Mouse (Mus musculus) forebrain, embryonic 14.5 days (tissue): ENCODE measurements at regions not wholly inside any gene's neighbourhood (a gene's known extent, or its start where the extent isn't known, plus 50 kb on each side); places are given as distances from the start of the nearest gene placed in this dataset.

Experiments used
- ATAC-seq: fragments of 200-750 bp; cut with Nextera tagmentation; 2 replicates; pipeline ENCODE4 v1.8.0; 2017; ENCODE audit warnings: mild to moderate bottlenecking, moderate library complexity
- DNase-seq: peaks from one replicate; pipeline ENCODE4 v3.0.0-alpha.2; 2015; ENCODE audit warnings: low spot score
- H3K27ac ChIP-seq: fragments of 300-500 bp; sonication (generic); 2 replicates; pipeline ENCODE4 v1.5.1; 2014; ENCODE audit warnings: low read depth, mild to moderate bottlenecking, control low read depth, low read length, moderate library complexity
- H3K27me3 ChIP-seq: fragments of 300-500 bp; sonication (generic); replicated peaks from 2 replicates; pipeline ENCODE4 v1.6.1; 2014; ENCODE audit warnings: low read length, control low read depth, mixed read lengths; ENCODE audit not compliant: control insufficient read depth, insufficient read depth
- H3K36me3 ChIP-seq: fragments of 300-500 bp; sonication (generic); 2 replicates; pipeline ENCODE4 v1.6.1; 2014; ENCODE audit warnings: low read length, control low read depth; ENCODE audit not compliant: control insufficient read depth, insufficient read depth
- H3K4me1 ChIP-seq: fragments of 300-500 bp; sonication (generic); 2 replicates; pipeline ENCODE4 v1.6.1; 2014; ENCODE audit warnings: antibody characterized with exemption, low read length, control low read depth; ENCODE audit not compliant: control insufficient read depth, insufficient read depth
- H3K4me2 ChIP-seq: fragments of 300-500 bp; sonication (generic); 2 replicates; pipeline ENCODE4 v1.6.1; 2014; ENCODE audit warnings: mild to moderate bottlenecking, control low read depth, low read length
- H3K4me3 ChIP-seq: fragments of 300-500 bp; sonication (generic); 2 replicates; pipeline ENCODE4 v1.5.1; 2014; ENCODE audit warnings: low read depth, low read length, control low read depth
- H3K9ac ChIP-seq: fragments of 300-500 bp; sonication (generic); 2 replicates; pipeline ENCODE4 v1.6.1; 2014; ENCODE audit warnings: mild to moderate bottlenecking, low read length, control low read depth, moderate library complexity
- H3K9me3 ChIP-seq: fragments of 300-500 bp; sonication (generic); replicated peaks from 2 replicates; pipeline ENCODE4 v1.6.1; 2016; ENCODE audit warnings: low read length, control low read depth, mixed read lengths; ENCODE audit not compliant: control insufficient read depth
- WGBS: fragments of 180-500 bp; shearing (Covaris S2); extraction: QIAGEN DNeasy Blood & Tissue Kit; methylation state at CpG from one replicate; pipeline ENCODE4 v1.1.7; 2014; 5-methylcytosine and 5-hydroxymethylcytosine counted together

DNA sequence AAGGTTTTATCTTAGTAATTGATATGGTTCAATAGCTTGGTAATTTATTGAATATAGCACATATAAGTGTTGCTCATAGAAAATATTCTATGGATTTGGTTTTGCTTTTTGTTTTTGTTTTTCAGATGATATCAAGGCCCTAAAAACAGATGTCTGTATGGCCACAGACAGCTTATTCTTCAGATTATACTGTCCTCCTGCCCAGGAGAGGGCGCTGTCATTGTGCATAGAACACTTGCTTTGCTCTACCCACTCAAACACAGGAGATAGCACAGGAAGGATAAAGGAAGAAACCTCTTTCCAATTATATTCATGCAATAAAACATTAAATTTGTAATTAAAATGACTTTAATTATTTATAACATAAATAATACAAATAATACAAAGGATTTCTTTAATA lies 115.4 kb upstream of the Ndst3 start:
- WGBS: 92% methylated on average over 1 of the region's 1 CpGs
- Histone ChIP-seq H3K36me3 (no peaks in the 10 kb centered on the region), H3K4me2 (no peak overlapping the region), H3K27ac (no peak overlapping the region), H3K4me3 (no peak overlapping the region), H3K9ac (no peak overlapping the region), H3K4me1 (peaks cover 4% of the 10 kb centered on the region), H3K9me3 (no peaks in the 10 kb centered on the region), H3K27me3 (no peaks in the 10 kb centered on the region)
- DNase-seq: no peak
- ATAC-seq: no peak

GRCm38 (mm10) chr3:123806546-123806945 lies 115.9 kb upstream of the Ndst3 start:
- H3K4me1 ChIP-seq: peaks cover 6% of the 10 kb centered on the region
- H3K9ac ChIP-seq: no peak overlapping the region
- H3K36me3 ChIP-seq: no peaks in the 10 kb centered on the region
- WGBS: 72% methylated on average over 1 of the region's 1 CpGs
- H3K9me3 ChIP-seq: no peaks in the 10 kb centered on the region
- H3K4me2 ChIP-seq: no peak overlapping the region
- peak; percentile 59; the same call in 1 of the 2 replicates for ATAC-seq
- H3K27me3 ChIP-seq: no peaks in the 10 kb centered on the region
- no peak overlapping the region for H3K4me3 ChIP-seq
- DNase-seq: peak; percentile 54
- no peak overlapping the region for H3K27ac ChIP-seq

DNA sequence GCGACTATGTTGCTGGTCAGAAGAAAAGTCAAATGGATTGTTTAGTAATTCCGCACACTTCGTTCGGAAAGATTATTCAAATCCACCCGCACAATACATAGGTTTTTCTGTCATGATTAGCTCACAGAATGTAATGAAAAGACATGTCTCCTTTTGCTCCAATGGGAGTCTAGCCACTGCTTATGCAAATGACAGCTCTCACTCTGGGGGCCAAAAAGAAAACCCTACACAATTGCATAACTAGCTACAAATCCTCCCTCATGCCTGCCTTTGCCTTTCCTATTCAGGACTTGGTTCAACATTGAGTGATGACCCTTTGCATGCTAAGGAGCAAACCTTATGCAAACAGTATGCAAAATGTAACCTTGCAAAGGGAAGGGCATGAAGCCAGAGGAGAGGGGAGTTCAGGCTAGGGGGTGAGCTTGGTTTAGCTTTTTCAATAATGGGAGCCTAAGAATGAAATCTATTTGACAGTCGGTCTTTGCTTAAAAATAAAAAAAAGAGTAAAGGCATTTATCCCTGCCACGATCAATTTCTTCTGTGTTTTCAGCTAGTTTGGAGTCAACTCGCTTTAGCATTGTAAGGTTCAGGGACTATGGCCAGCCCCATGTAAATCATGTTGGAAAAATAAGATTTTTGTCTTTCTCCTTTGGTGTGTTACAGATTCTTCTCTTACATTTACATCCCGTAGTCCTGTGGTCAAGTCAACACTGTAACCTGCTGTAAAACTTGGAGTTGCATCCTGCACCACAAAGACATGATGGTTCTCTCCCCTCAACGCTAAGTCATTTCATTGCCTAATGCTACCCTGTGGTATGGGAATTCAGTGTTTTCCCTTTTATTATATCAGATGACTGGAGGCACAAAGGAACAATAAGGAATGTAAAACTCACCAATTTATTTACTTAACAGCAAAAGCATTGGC lies 119.6 kb upstream of the Ndst3 start:
- no peaks in the 10 kb centered on the region for H3K9me3 ChIP-seq
- no peak overlapping the region for H3K9ac ChIP-seq
- H3K4me1 ChIP-seq: peaks cover 6% of the 10 kb centered on the region
- 59% methylated on average over 10 of the region's 10 CpGs for WGBS
- H3K36me3 ChIP-seq: no peaks in the 10 kb centered on the region
- H3K27ac ChIP-seq: no peak overlapping the region
- no peak overlapping the region for H3K4me2 ChIP-seq
- no peak for DNase-seq
- no peak overlapping the region for H3K4me3 ChIP-seq
- ATAC-seq: no peak; the same call in 1 of the 2 replicates
- H3K27me3 ChIP-seq: no peaks in the 10 kb centered on the region

DNA sequence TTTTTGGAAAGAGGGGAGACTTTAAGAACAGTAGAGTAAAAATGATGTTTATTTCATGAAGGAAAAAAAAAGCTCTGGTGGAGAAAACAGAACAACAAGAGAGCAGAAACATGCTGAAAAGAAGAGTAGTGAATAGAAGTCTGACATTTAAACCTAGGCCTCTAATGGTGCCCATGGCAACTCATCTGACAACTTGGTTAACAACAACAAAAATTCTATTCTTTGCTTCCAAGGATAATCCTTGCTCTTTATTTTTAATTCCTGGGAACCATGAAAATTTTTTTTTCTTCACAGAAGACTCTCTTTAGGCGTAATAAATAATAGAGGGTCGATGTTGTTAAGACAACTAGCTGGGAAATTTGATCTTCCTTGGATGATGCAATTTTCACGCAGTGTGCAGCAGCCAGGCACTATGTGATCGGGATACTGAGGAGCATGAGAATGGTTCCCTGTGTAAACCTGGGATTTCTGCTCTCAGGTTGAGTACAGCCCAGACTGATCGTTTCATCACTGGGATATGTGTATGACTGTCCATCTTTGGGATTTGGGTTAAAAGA lies 120.4 kb upstream of the Ndst3 start:
- no peaks in the 10 kb centered on the region for H3K36me3 ChIP-seq
- WGBS: 34% methylated on average over 5 of the region's 5 CpGs
- no peaks in the 10 kb centered on the region for H3K9me3 ChIP-seq
- H3K4me3 ChIP-seq: no peak overlapping the region
- no peak overlapping the region for H3K27ac ChIP-seq
- H3K9ac ChIP-seq: no peak overlapping the region
- DNase-seq (peak; percentile 32), ATAC-seq (peak; percentile 75)
- no peaks in the 10 kb centered on the region for H3K27me3 ChIP-seq
- H3K4me2 ChIP-seq: no peak overlapping the region
- peaks cover 6% of the 10 kb centered on the region for H3K4me1 ChIP-seq

DNA sequence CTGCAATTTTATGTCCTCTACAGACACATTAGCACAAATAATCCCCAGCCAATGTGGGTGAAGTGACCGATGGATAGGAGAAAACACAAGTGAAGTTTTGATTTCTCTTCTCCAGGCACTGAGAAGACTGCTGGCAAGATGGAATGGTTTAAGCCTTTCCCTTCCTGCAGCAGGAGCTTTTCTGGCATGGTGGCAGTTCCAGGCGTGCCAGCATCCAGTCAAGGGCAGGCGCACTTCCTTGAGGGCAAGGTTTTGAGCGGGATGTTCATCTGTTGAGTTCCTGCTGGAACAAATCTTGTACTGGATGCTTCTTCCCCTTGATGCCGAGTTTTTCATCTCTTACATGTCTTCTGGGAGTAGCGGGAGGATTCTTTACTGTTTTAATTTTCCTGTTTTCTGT lies 138.1 kb upstream of the Ndst3 start:
- ATAC-seq (no peak), DNase-seq (no peak)
- WGBS: 81% methylated on average over 6 of the region's 6 CpGs
- Histone ChIP-seq H3K27ac (no peak overlapping the region), H3K9ac (no peak overlapping the region), H3K9me3 (no peaks in the 10 kb centered on the region), H3K27me3 (no peaks in the 10 kb centered on the region), H3K36me3 (no peaks in the 10 kb centered on the region), H3K4me2 (no peak overlapping the region), H3K4me3 (no peak overlapping the region), H3K4me1 (no peaks in the 10 kb centered on the region)

GRCm38 (mm10) chr3:123838385-123839170 lies 147.9 kb upstream of the Ndst3 start:
- H3K4me3 ChIP-seq: no peak overlapping the region
- ATAC-seq (no peak), DNase-seq (no peak)
- H3K4me2 ChIP-seq: no peak overlapping the region
- no peaks in the 10 kb centered on the region for H3K27me3 ChIP-seq
- no peaks in the 10 kb centered on the region for H3K4me1 ChIP-seq
- H3K9me3 ChIP-seq: no peaks in the 10 kb centered on the region
- H3K36me3 ChIP-seq: no peaks in the 10 kb centered on the region
- no peak overlapping the region for H3K9ac ChIP-seq
- no peak overlapping the region for H3K27ac ChIP-seq
- WGBS: 89% methylated on average over 10 of the region's 10 CpGs

DNA sequence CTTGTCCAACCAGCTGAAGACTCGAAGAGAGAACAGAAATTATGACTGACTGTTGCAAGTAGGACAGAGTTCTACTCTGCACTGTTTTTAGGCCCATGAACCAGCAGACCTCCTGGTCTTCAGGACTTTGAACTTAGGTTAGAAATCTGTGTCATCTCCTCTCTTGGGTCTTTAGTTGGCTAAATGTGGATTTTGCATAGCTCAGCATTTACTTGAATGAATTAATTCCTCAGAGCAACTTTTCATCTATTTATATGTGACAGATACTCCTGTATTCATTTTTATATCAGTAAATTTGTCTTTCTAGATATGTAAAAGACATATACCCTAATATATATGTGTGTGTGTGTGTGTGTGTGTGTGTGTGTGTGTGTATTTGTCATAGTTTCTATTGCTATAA lies 155.9 kb upstream of the Ndst3 start:
- Histone ChIP-seq H3K4me3 (no peak overlapping the region), H3K9ac (no peak overlapping the region), H3K4me2 (no peak overlapping the region), H3K4me1 (no peaks in the 10 kb centered on the region), H3K27me3 (no peaks in the 10 kb centered on the region), H3K27ac (no peak overlapping the region), H3K9me3 (no peaks in the 10 kb centered on the region), H3K36me3 (no peaks in the 10 kb centered on the region)
- 90% methylated on average over 1 of the region's 1 CpGs for WGBS
- ATAC-seq (no peak), DNase-seq (no peak)

- no peak overlapping the region for H3K4me2 ChIP-seq
- WGBS: 92% methylated on average over 2 of the region's 2 CpGs
- H3K27ac ChIP-seq: no peak overlapping the region
- no peaks in the 10 kb centered on the region for H3K9me3 ChIP-seq
- no peak overlapping the region for H3K9ac ChIP-seq
- H3K27me3 ChIP-seq: no peaks in the 10 kb centered on the region
- H3K4me1 ChIP-seq: no peaks in the 10 kb centered on the region
- no peak for ATAC-seq
- no peak for DNase-seq
- H3K4me3 ChIP-seq: no peak overlapping the region
- no peaks in the 10 kb centered on the region for H3K36me3 ChIP-seq
Observed at GRCm38 (mm10) chr3:123848663-123849062, 158.0 kb upstream of the Ndst3 start.
